Mouse (Mus musculus) intestine, embryonic 16.5 days (tissue): ENCODE results near the gene Scyl1. TPM values are rescaled to one million over a fixed set of nuclear protein-coding genes. Genes with fewer than 3 reads are reported as not detected.

Experiments
- ATAC-seq: fragments of 200-750 bp; cut with Nextera tagmentation; 2 replicates; pipeline ENCODE4 v1.8.0; 2017; ENCODE audit warnings: moderate TSS enrichment, moderate library complexity
- H3K27ac ChIP-seq: fragments of 300-500 bp; sonication (generic); 2 replicates; pipeline ENCODE4 v1.5.1; 2014; ENCODE audit warnings: mild to moderate bottlenecking, low read length
- H3K27me3 ChIP-seq: fragments of 300-500 bp; sonication (generic); replicated peaks from 2 replicates; pipeline ENCODE4 v1.6.1; 2014; ENCODE audit warnings: low read length, control low read depth, mixed read lengths; ENCODE audit not compliant: control insufficient read depth, insufficient read depth
- H3K36me3 ChIP-seq: fragments of 300-500 bp; sonication (generic); 2 replicates; pipeline ENCODE4 v1.6.1; 2014; ENCODE audit warnings: low read length, control low read depth; ENCODE audit not compliant: control insufficient read depth, insufficient read depth
- H3K4me1 ChIP-seq: fragments of 300-500 bp; sonication (generic); 2 replicates; pipeline ENCODE4 v1.6.1; 2014; ENCODE audit warnings: low read length, control low read depth, mixed read lengths; ENCODE audit not compliant: control insufficient read depth, insufficient read depth
- H3K4me2 ChIP-seq: fragments of 300-500 bp; sonication (generic); 2 replicates; pipeline ENCODE4 v1.6.1; 2014; ENCODE audit warnings: low read depth, low read length, control low read depth
- H3K4me3 ChIP-seq: fragments of 300-500 bp; sonication (generic); 2 replicates; pipeline ENCODE4 v1.5.1; 2014; ENCODE audit warnings: mild to moderate bottlenecking, low read length
- H3K9ac ChIP-seq: fragments of 300-500 bp; sonication (generic); 2 replicates; pipeline ENCODE4 v1.6.1; 2014; ENCODE audit warnings: low read depth, low read length
- H3K9me3 ChIP-seq: fragments of 300-500 bp; sonication (generic); 2 replicates; pipeline ENCODE4 v1.6.1; 2016; ENCODE audit warnings: low read length, control low read depth; ENCODE audit not compliant: control insufficient read depth
- WGBS: fragments of 180-500 bp; shearing (Covaris S2); extraction: QIAGEN DNeasy Blood & Tissue Kit; methylation state at CpG from one replicate; pipeline ENCODE4 v1.1.7; 2014; 5-methylcytosine and 5-hydroxymethylcytosine counted together
- polyA plus RNA-seq: library from polyadenylated mRNA; unstranded; fragments of >200 nt; fragmentation: Nextera tagmentation; extraction: Ambion mirVana; gene quantifications from 2 replicates; pipeline ENCODE4 v1.2.1, GENCODE M21; 2015

The Scyl1 gene
- polyA plus RNA-seq, 1 experiment from 2014 or later, result 58.9 TPM

DNA sequence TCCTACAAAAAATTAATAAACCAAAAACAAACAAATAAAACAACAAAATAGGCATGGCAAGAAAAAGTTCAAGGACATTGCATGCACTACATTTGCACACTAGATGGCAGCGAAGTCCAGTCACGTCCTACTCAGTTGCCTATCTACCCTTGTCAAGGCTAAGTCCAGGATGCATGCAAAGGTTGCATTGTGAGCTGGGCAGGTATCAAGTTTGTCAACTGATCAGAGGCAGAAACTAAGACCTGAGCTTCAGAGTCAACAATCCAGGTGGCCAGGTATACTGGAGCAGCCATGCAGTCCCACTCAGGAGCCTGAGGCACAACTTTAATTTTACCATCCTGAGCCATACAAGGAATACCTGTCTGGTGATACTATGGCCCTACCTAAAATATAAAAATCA is 21.9 kb upstream of the Scyl1 start:
- H3K4me3 ChIP-seq, result no peak overlapping the region
- H3K27ac ChIP-seq, result 0 out of 2 replicates have a peak overlapping the region, but pooled peaks have one; percentile 16
- peaks cover 21% of the 10 kb centered on the region for H3K36me3 ChIP-seq
- no peak overlapping the region for H3K9ac ChIP-seq
- no peak overlapping the region for H3K4me2 ChIP-seq
- H3K27me3 ChIP-seq, result no peaks in the 10 kb centered on the region
- 3% methylated on average over 2 of the region's 2 CpGs for WGBS
- peaks cover 29% of the 10 kb centered on the region for H3K4me1 ChIP-seq
- peak; percentile 53 for ATAC-seq
- no peaks in the 10 kb centered on the region for H3K9me3 ChIP-seq

DNA sequence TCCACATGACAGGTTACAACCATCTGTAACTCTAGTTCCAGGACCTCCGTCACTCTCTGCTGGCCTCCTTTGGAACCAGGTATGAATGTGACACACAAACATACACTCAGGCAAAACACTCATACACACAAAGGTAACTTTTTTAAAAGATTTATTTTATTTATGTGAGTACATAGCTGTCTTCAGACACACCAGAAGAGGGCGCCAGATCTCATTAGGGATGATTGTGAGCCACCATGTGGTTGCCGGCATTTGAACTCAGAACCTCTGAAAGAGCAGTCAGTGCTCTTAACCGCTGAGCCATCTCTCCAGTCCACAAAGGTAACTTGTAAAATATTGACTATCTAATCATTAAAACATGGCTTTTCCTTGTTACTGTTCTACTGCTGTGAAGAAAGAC is 20.1 kb upstream of the Scyl1 start:
- Histone ChIP-seq H3K27me3 (no peaks in the 10 kb centered on the region), H3K4me3 (no peak overlapping the region), H3K4me2 (no peak overlapping the region), H3K27ac (no peak overlapping the region), H3K36me3 (peaks cover 10% of the 10 kb centered on the region; the same call in 1 of the 2 replicates), H3K4me1 (peaks cover 17% of the 10 kb centered on the region), H3K9me3 (no peaks in the 10 kb centered on the region), H3K9ac (no peak overlapping the region)
- WGBS, result 72% methylated on average over 4 of the region's 4 CpGs
- ATAC-seq, result no peak

- Histone ChIP-seq H3K27me3 (no peaks in the 10 kb centered on the region), H3K36me3 (no peaks in the 10 kb centered on the region), H3K9ac (no peak overlapping the region), H3K4me3 (no peak overlapping the region), H3K4me2 (no peak overlapping the region), H3K27ac (no peak overlapping the region), H3K9me3 (no peaks in the 10 kb centered on the region), H3K4me1 (0 out of 2 replicates have a peak, but pooled peaks cover 2% of the 10 kb centered on the region)
- WGBS, result 72% methylated on average over 5 of the region's 5 CpGs
- ATAC-seq, result no peak
Measured at GRCm38 (mm10) chr19:5789066-5789465, 17.8 kb upstream of the Scyl1 start.

GRCm38 (mm10) chr19:5788620-5789019 is 17.4 kb upstream of the Scyl1 start:
- no peak overlapping the region for H3K4me2 ChIP-seq
- 83% methylated on average over 7 of the region's 7 CpGs for whole genome bisulfite sequencing

DNA sequence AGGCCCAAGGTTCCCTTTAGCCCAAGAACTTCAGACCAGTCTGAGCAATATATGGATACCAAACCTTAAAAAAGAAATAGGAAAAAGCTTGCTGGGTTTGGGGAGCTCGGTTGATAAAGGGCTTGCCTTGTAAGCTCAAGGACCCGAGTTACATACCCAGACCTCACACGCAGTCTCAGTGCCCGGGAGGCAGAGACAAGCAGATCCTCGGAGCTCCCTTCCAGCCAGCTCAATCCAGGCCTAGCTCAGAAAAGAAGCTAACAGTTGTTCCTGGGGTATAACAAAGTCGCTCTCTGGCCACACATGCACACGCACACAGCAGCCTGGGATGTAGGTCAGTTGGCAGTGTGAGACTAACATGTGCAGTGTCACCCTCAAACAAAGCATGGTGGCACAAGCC is 16.7 kb upstream of the Scyl1 start:
- 81% methylated on average over 7 of the region's 7 CpGs for WGBS
- no peak overlapping the region for H3K27ac ChIP-seq
- H3K9ac ChIP-seq, result no peak overlapping the region
- no peaks in the 10 kb centered on the region for H3K9me3 ChIP-seq
- H3K27me3 ChIP-seq, result no peaks in the 10 kb centered on the region
- 0 out of 2 replicates have a peak, but pooled peaks cover 2% of the 10 kb centered on the region for H3K4me1 ChIP-seq
- no peak overlapping the region for H3K4me2 ChIP-seq
- ATAC-seq, result no peak
- H3K36me3 ChIP-seq, result no peaks in the 10 kb centered on the region
- H3K4me3 ChIP-seq, result no peak overlapping the region

More at GRCm38 (mm10) chr19:5788620-5789019, 17.4 kb upstream of the Scyl1 start:
- H3K27me3 ChIP-seq, result no peaks in the 10 kb centered on the region
- H3K27ac ChIP-seq, result no peak overlapping the region
- no peak for ATAC-seq
- no peak overlapping the region for H3K4me3 ChIP-seq
- H3K4me1 ChIP-seq, result 0 out of 2 replicates have a peak, but pooled peaks cover 2% of the 10 kb centered on the region
- no peaks in the 10 kb centered on the region for H3K36me3 ChIP-seq
- no peaks in the 10 kb centered on the region for H3K9me3 ChIP-seq
- no peak overlapping the region for H3K9ac ChIP-seq

GRCm38 (mm10) chr19:5787128-5787635 is 16.0 kb upstream of the Scyl1 start:
- Histone ChIP-seq H3K9me3 (no peaks in the 10 kb centered on the region), H3K27me3 (no peaks in the 10 kb centered on the region), H3K4me2 (no peak overlapping the region), H3K9ac (peak overlapping the region; percentile 28; the same call in 1 of the 2 replicates), H3K4me3 (no peak overlapping the region), H3K36me3 (no peaks in the 10 kb centered on the region), H3K27ac (0 out of 2 replicates have a peak overlapping the region, but pooled peaks have one; percentile 10), H3K4me1 (0 out of 2 replicates have a peak, but pooled peaks cover 2% of the 10 kb centered on the region)
- ATAC-seq, result peak; percentile 50
- 15% methylated on average over 8 of the region's 8 CpGs for WGBS

GRCm38 (mm10) chr19:5786441-5787114 is 15.4 kb upstream of the Scyl1 start:
- ATAC-seq, result peak; percentile 88
- Histone ChIP-seq H3K9me3 (no peaks in the 10 kb centered on the region), H3K36me3 (no peaks in the 10 kb centered on the region), H3K4me2 (no peak overlapping the region), H3K27ac (no peak overlapping the region), H3K4me3 (no peak overlapping the region), H3K9ac (no peak overlapping the region), H3K27me3 (no peaks in the 10 kb centered on the region), H3K4me1 (0 out of 2 replicates have a peak, but pooled peaks cover 2% of the 10 kb centered on the region)
- 10% methylated on average over 12 of the region's 12 CpGs for WGBS

DNA sequence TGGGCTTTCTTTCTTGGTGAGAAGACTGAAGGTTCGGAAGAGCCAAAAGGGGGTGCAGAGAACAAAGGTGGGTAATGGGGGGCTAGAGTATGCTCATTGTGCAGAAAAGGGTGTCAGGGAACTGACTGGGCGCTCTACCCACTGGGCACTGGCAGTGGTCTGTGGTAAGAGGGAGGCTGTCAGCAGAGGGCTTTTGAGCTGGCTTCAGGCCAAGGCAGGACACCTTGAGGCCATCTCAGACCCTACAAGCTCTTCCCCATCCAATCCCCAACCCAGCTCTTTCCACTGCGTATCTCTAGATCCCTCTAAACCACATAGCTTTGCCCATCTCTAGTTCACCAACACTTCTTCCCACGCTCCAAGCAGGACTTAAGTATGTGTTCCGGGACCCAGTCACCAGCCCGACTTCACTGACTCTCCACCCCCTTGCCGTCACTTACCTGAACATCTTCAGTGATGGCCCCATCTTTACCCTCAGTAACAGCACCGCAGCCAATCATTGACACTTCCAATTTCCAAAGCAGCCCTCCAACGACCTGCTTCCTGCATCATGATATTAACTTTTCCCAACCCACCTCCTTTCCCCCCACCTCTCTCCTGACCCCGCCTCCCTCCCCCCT is 13.8 kb upstream of the Scyl1 start:
- no peak for ATAC-seq
- Histone ChIP-seq H3K27ac (no peak overlapping the region), H3K4me2 (no peak overlapping the region), H3K4me3 (no peak overlapping the region), H3K4me1 (0 out of 2 replicates have a peak, but pooled peaks cover 2% of the 10 kb centered on the region), H3K36me3 (no peaks in the 10 kb centered on the region), H3K9me3 (no peaks in the 10 kb centered on the region), H3K27me3 (no peaks in the 10 kb centered on the region), H3K9ac (no peak overlapping the region)
- 62% methylated on average over 10 of the region's 10 CpGs for WGBS

DNA sequence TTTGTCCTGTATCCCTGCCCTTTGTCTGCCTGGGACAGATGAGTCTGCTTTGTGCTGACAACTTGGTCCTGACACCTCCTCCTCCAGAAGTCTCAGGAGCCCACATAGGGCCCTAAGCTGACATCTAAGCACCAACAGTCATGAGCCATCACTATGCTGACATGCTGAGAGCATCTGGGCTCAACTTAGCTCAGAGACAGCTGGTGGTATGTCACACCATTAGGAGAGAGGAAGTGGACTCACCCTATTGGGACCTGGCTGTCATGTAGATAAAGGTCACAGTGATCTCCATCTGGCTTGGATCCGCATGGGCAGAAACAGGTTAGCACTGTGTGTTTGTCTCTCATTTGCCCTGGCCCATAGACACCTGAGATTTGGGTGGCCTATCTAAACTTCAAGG is 10.9 kb upstream of the Scyl1 start:
- no peak for ATAC-seq
- Histone ChIP-seq H3K27ac (no peak overlapping the region), H3K4me1 (no peaks in the 10 kb centered on the region), H3K27me3 (no peaks in the 10 kb centered on the region), H3K9me3 (no peaks in the 10 kb centered on the region), H3K36me3 (no peaks in the 10 kb centered on the region), H3K4me3 (no peak overlapping the region), H3K9ac (no peak overlapping the region), H3K4me2 (no peak overlapping the region)
- 95% methylated on average over 1 of the region's 1 CpGs for whole genome bisulfite sequencing
